Mouse (Mus musculus) stomach, postnatal 0 days (tissue): ENCODE results near the gene Tep1. TPM values are rescaled to one million over a fixed set of nuclear protein-coding genes. Genes with fewer than 3 reads are reported as not detected.
"Not testable (repeated sequence)": the region's sequence is repeated elsewhere in the genome, so short reads cannot be mapped to it uniquely, and the experiment has no call there.

Experiments used
- ATAC-seq: fragments of 200-750 bp; cut with Nextera tagmentation; 2 replicates; pipeline ENCODE4 v1.8.0; 2017; ENCODE audit not compliant: low FRiP score, low TSS enrichment
- DNase-seq: peaks from one replicate; pipeline ENCODE4 v3.0.0-alpha.2; 2016; ENCODE audit warnings: low spot score
- H3K27ac ChIP-seq: fragments of 300-500 bp; sonication (generic); replicated peaks from 2 replicates; pipeline ENCODE4 v1.5.1; 2014; ENCODE audit warnings: mild to moderate bottlenecking, control low read depth
- H3K27me3 ChIP-seq: fragments of 300-500 bp; sonication (generic); 2 replicates; pipeline ENCODE4 v1.6.1; 2014; ENCODE audit warnings: low read length; ENCODE audit not compliant: control insufficient read depth, insufficient read depth
- H3K36me3 ChIP-seq: fragments of 300-500 bp; sonication (generic); 2 replicates; pipeline ENCODE4 v1.6.1; 2014; ENCODE audit warnings: low read length, mixed read lengths; ENCODE audit not compliant: control insufficient read depth, insufficient read depth
- H3K4me1 ChIP-seq: fragments of 300-500 bp; sonication (generic); replicated peaks from 2 replicates; pipeline ENCODE4 v1.6.1; 2014; ENCODE audit warnings: antibody characterized with exemption; ENCODE audit not compliant: control insufficient read depth, insufficient read depth
- H3K4me2 ChIP-seq: fragments of 300-500 bp; sonication (generic); replicated peaks from 2 replicates; pipeline ENCODE4 v1.6.1; 2014; ENCODE audit warnings: low read depth, mild to moderate bottlenecking, control low read depth, moderate library complexity
- H3K4me3 ChIP-seq: fragments of 300-500 bp; sonication (generic); 2 replicates; pipeline ENCODE4 v1.5.1; 2014; ENCODE audit warnings: low read depth, low read length, control low read depth
- H3K9ac ChIP-seq: fragments of 300-500 bp; sonication (generic); 2 replicates; pipeline ENCODE4 v1.6.1; 2014; ENCODE audit warnings: mild to moderate bottlenecking, low read length, control low read depth, mixed read lengths
- H3K9me3 ChIP-seq: fragments of 300-500 bp; sonication (generic); 2 replicates; pipeline ENCODE4 v1.6.1; 2016; ENCODE audit warnings: low read length; ENCODE audit not compliant: control insufficient read depth
- CTCF ChIP-seq: IDR thresholded peaks from 2 replicates; pipeline ENCODE4 v1.5.1; 2016; ENCODE audit warnings: antibody characterized with exemption, low read depth, mild to moderate bottlenecking, moderate library complexity
- EP300 ChIP-seq: optimal IDR thresholded peaks from 2 replicates; pipeline ENCODE3; 2016; ENCODE audit warnings: antibody characterized with exemption
- WGBS: fragments of 180-500 bp; shearing (Covaris S2); extraction: QIAGEN DNeasy Blood & Tissue Kit; methylation state at CpG from one replicate; pipeline ENCODE4 v1.1.7; 2014; 5-methylcytosine and 5-hydroxymethylcytosine counted together
- polyA plus RNA-seq: library from polyadenylated mRNA; unstranded; fragments of >200 nt; fragmentation: Nextera tagmentation; extraction: Ambion mirVana; gene quantifications from 2 replicates; pipeline ENCODE4 v1.2.1, GENCODE M21; 2015

Gene Tep1
- polyA plus RNA-seq, 1 experiment from 2014 or later: 7.8 TPM

- no peaks in the 10 kb centered on the region for H3K9me3 ChIP-seq
- TF ChIP-seq CTCF: no peak
- no peak for TF ChIP-seq EP300
- DNase-seq (no peak), ATAC-seq (no peak)
- 91% methylated on average over 3 of the region's 3 CpGs for WGBS
- H3K9ac ChIP-seq: no peak overlapping the region
- no peaks in the 10 kb centered on the region for H3K27me3 ChIP-seq
- H3K4me3 ChIP-seq: no peak overlapping the region
- H3K4me1 ChIP-seq: no peaks in the 10 kb centered on the region
- 0 out of 2 replicates have a peak, but pooled peaks cover 2% of the 10 kb centered on the region for H3K36me3 ChIP-seq
- no peak overlapping the region for H3K27ac ChIP-seq
- H3K4me2 ChIP-seq: no peak overlapping the region
Measured at GRCm38 (mm10) chr14:50866966-50867365, 3.4 kb downstream of the Tep1 start.

GRCm38 (mm10) chr14:50865005-50865404 lies 5.4 kb downstream of the Tep1 start:
- H3K9ac ChIP-seq, H3K9me3 ChIP-seq, H3K4me1 ChIP-seq, ATAC-seq, H3K4me2 ChIP-seq, DNase-seq, H3K27ac ChIP-seq, H3K4me3 ChIP-seq, H3K27me3 ChIP-seq: not testable (repeated sequence)
- peaks cover 13% of the 10 kb centered on the region for H3K36me3 ChIP-seq

- no peaks in the 10 kb centered on the region for H3K27me3 ChIP-seq
- DNase-seq: no peak
- H3K4me3 ChIP-seq: no peak overlapping the region
- no peak overlapping the region for H3K27ac ChIP-seq
- TF ChIP-seq CTCF (no peak), EP300 (no peak)
- H3K9ac ChIP-seq: no peak overlapping the region
- 90% methylated on average over 10 of the region's 10 CpGs for WGBS
- peaks cover 13% of the 10 kb centered on the region for H3K36me3 ChIP-seq
- no peak for ATAC-seq
- H3K4me1 ChIP-seq: no peaks in the 10 kb centered on the region
- H3K9me3 ChIP-seq: no peaks in the 10 kb centered on the region
- H3K4me2 ChIP-seq: no peak overlapping the region
Measured at GRCm38 (mm10) chr14:50862641-50863040, 7.7 kb downstream of the Tep1 start.

GRCm38 (mm10) chr14:50855788-50856187 lies 14.6 kb downstream of the Tep1 start:
- H3K27me3 ChIP-seq: no peaks in the 10 kb centered on the region
- ATAC-seq (no peak), DNase-seq (no peak)
- TF ChIP-seq EP300: no peak
- no peak for TF ChIP-seq CTCF
- no peaks in the 10 kb centered on the region for H3K4me1 ChIP-seq
- no peak overlapping the region for H3K9ac ChIP-seq
- peaks cover 18% of the 10 kb centered on the region for H3K36me3 ChIP-seq
- H3K4me3 ChIP-seq: no peak overlapping the region
- 82% methylated on average over 5 of the region's 5 CpGs for WGBS
- no peak overlapping the region for H3K27ac ChIP-seq
- H3K9me3 ChIP-seq: no peaks in the 10 kb centered on the region
- no peak overlapping the region for H3K4me2 ChIP-seq

- H3K4me2 ChIP-seq: no peak overlapping the region
- no peaks in the 10 kb centered on the region; the same call in none of the 2 replicates for H3K36me3 ChIP-seq
- 69% methylated on average over 6 of the region's 6 CpGs for WGBS
- DNase-seq (no peak), ATAC-seq (no peak)
- no peak overlapping the region for H3K4me3 ChIP-seq
- H3K4me1 ChIP-seq: no peaks in the 10 kb centered on the region
- TF ChIP-seq CTCF: peak; percentile 63
- no peak for TF ChIP-seq EP300
- H3K27ac ChIP-seq: no peak overlapping the region
- no peak overlapping the region for H3K9ac ChIP-seq
- no peaks in the 10 kb centered on the region for H3K9me3 ChIP-seq
- H3K27me3 ChIP-seq: no peaks in the 10 kb centered on the region
Measured at GRCm38 (mm10) chr14:50837236-50837635, 33.1 kb downstream of the Tep1 start.

DNA sequence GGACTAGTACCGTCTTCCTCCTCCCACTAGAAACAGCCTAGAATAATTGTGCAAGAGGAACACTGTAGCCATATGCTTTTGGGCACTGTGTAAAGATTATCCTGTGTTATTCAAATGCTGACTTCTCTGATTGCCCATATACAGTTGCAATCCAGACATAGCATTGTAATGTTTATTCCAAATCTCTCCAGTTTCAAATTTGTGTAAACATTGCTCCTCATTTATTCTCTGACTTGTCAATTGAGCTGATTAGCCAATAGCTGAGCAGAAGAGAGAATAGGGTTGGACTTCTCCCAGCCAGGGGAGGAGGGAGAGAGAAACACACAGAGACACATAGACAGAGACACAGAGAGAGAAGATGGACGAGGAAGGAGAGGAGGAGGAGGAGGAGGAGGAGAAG lies 35.9 kb downstream of the Tep1 start:
- WGBS: 30% methylated on average over 2 of the region's 2 CpGs
- peak overlapping the region; percentile 73 for H3K27ac ChIP-seq
- H3K4me3 ChIP-seq: no peak overlapping the region
- H3K9ac ChIP-seq: no peak overlapping the region
- H3K4me1 ChIP-seq: no peaks in the 10 kb centered on the region
- H3K27me3 ChIP-seq: no peaks in the 10 kb centered on the region
- TF ChIP-seq CTCF: no peak
- no peak for TF ChIP-seq EP300
- no peaks in the 10 kb centered on the region for H3K9me3 ChIP-seq
- DNase-seq (no peak), ATAC-seq (peak; percentile 62; the same call in 1 of the 2 replicates)
- H3K36me3 ChIP-seq: no peaks in the 10 kb centered on the region; the same call in none of the 2 replicates
- no peak overlapping the region for H3K4me2 ChIP-seq
